Mouse (Mus musculus): ENCODE measurements around the gene Ift122.
A peak's percentile ranks its signal among the peaks of the same experiment; 100 is the strongest.

Ift122 gene

GRCm38 (mm10) chr6:115959151-115959691, 106.0 kb downstream of the Ift122 start:
- DNase-seq (ENCODE audit: low spot score in 2 of 2) = no peak

GRCm38 (mm10) chr6:115960322-115960721, 107.1 kb downstream of the Ift122 start:
- no peak for DNase-seq (ENCODE audit: low spot score in 2 of 2)

- no peak for DNase-seq (ENCODE audit: low spot score in 2 of 2)
Measured at GRCm38 (mm10) chr6:115961743-115962142, 108.5 kb downstream of the Ift122 start.

GRCm38 (mm10) chr6:115962439-115963085, 109.3 kb downstream of the Ift122 start:
- no peak for DNase-seq (ENCODE audit: low spot score in 2 of 2)

- DNase-seq (ENCODE audit: low spot score in 2 of 2) = no peak
Measured at GRCm38 (mm10) chr6:115963656-115964055, 110.4 kb downstream of the Ift122 start.

GRCm38 (mm10) chr6:115966227-115966966, 113.1 kb downstream of the Ift122 start:
- DNase-seq (ENCODE audit: low spot score in 2 of 2) = no peak

- DNase-seq (ENCODE audit: low spot score in 2 of 2) = no peak
Measured at GRCm38 (mm10) chr6:115967291-115967880, 114.1 kb downstream of the Ift122 start.

- DNase-seq (ENCODE audit: low spot score in 2 of 2) = no peak
Measured at GRCm38 (mm10) chr6:115968086-115968485, 114.8 kb downstream of the Ift122 start.

- DNase-seq (ENCODE audit: low spot score in 2 of 2) = no peak
Measured at GRCm38 (mm10) chr6:115968700-115969099, 115.4 kb downstream of the Ift122 start.

GRCm38 (mm10) chr6:115969103-115969502, 115.8 kb downstream of the Ift122 start:
- no peak for DNase-seq (ENCODE audit: low spot score in 2 of 2)

- DNase-seq (ENCODE audit: low spot score in 2 of 2) = peak; percentile 41 to 42
Measured at GRCm38 (mm10) chr6:115969952-115970351, 116.7 kb downstream of the Ift122 start.

GRCm38 (mm10) chr6:115971273-115972060, 118.2 kb downstream of the Ift122 start:
- peak; percentile 67 to 76 for DNase-seq (ENCODE audit: low spot score in 2 of 2)

- DNase-seq (ENCODE audit: low spot score in 2 of 2) = no peak
Measured at GRCm38 (mm10) chr6:115972083-115972764, 119.0 kb downstream of the Ift122 start.

GRCm38 (mm10) chr6:115973139-115973875, 120.0 kb downstream of the Ift122 start:
- no peak for DNase-seq (ENCODE audit: low spot score in 2 of 2)

GRCm38 (mm10) chr6:115973881-115974662, 120.8 kb downstream of the Ift122 start:
- no peak for DNase-seq (ENCODE audit: low spot score in 2 of 2)

GRCm38 (mm10) chr6:115975606-115976005, 122.3 kb downstream of the Ift122 start:
- no peak for DNase-seq (ENCODE audit: low spot score in 2 of 2)

Data from thymus, postnatal 10 days (tissue).